Mouse (Mus musculus) stomach, postnatal 0 days (tissue): ENCODE data around the gene Tenm2.

Experiments used
- CTCF ChIP-seq: IDR thresholded peaks from 2 replicates; pipeline ENCODE4 v1.5.1; 2016; ENCODE audit warnings: antibody characterized with exemption, low read depth, mild to moderate bottlenecking, moderate library complexity
- EP300 ChIP-seq: optimal IDR thresholded peaks from 2 replicates; pipeline ENCODE3; 2016; ENCODE audit warnings: antibody characterized with exemption

- TF ChIP-seq EP300 (no peak), CTCF (no peak)
These were observed 538.6 kb downstream of the Tenm2 start for GRCm38 (mm10) chr11:36697021-36697639.
